Mouse (Mus musculus) embryonic stem cell, embryonic (primary cell): ENCODE data around the gene Fam204a.

ENCODE experiments used
- CTCF ChIA-PET, 4 experiments: fragments of 300-600 bp in 2 of 4; fragments of 350-600 bp in 2 of 4; sonication (Branson Sonifier 250); formaldehyde crosslinking; loops; one replicate each; lab custom pipeline; 2022; ENCODE audit warnings: inconsistent platforms in 2 of 4; lab: Charles Lee
- POLR2A ChIA-PET, 4 experiments: fragments of 300-600 bp in 2 of 4; fragments of 350-600 bp in 2 of 4; sonication (Branson Sonifier 250); formaldehyde crosslinking; loops; one replicate each; lab custom pipeline; 2022; ENCODE audit warnings: antibody characterized with exemption in 4 of 4, inconsistent platforms in 1 of 4; lab: Charles Lee

Fam204a gene

DNA sequence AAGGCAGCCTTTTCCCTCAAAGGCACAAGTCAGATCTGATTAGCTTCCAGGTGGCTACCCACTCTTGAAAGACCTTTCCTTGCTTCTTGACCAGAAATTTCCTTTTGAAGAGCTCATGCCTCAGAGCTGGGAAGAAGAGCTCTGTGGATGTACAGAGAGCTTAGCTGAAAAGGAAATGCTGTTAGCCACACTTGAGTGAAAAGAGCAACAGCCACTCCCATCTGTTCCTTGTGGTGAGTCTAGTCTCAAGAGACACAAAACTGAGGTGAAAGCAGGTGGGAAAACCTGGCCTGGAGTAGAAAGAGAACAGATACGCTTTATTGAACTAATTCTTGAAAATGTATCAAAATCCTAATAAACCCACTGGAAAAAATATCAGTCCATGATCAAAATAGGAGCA lies 43.6 kb downstream of the Fam204a start:
- CTCF ChIA-PET = no interaction called here

DNA sequence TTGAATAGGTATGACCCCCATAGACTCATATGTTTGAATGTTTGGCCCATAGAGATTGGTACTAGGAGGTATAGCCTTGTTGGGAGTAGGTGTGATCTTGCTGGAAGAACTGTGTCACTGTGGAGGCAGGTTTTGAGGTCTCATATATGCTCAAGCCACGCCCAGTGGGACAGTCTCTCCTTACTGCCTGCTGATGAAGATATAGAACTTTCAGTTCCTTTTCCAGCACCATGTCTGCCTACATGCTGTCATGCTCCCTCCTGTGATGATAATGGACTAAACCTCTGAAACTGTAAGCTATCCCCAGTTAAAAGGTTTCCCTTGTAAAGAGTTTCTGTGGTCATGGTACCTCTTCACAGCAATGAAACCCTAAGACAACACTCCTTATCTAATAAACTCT lies 44.3 kb downstream of the Fam204a start:
- POLR2A ChIA-PET = interaction anchor here in 2 of 4 experiments (0.6 to 0.9 kb wide), 3 partner anchors 9 to 588 kb away, joined by 3 to 4 read pairs (median 3); no protein-coding TSS in a partner anchor
- CTCF ChIA-PET = no interaction called here

More for the DNA sequence above, 43.6 kb downstream of the Fam204a start:
- POLR2A ChIA-PET = interaction anchor here in 1 of 4 experiments (0.6 to 0.9 kb wide), 2 partner anchors 10 to 356 kb away, joined by 3 to 4 read pairs; no protein-coding TSS in a partner anchor

GRCm38 (mm10) chr19:60178771-60179563 lies 47.5 kb downstream of the Fam204a start:
- ChIA-PET CTCF (interaction anchor here in 2 of 4 experiments (1.2 kb wide), 2 partner anchors 18 to 131 kb away, joined by 3 to 5 read pairs; no protein-coding TSS in a partner anchor), POLR2A (interaction anchor here in 1 of 4 experiments (1.3 kb wide), 2 partner anchors 12 to 236 kb away, joined by 3 to 4 read pairs; no protein-coding TSS in a partner anchor)

DNA sequence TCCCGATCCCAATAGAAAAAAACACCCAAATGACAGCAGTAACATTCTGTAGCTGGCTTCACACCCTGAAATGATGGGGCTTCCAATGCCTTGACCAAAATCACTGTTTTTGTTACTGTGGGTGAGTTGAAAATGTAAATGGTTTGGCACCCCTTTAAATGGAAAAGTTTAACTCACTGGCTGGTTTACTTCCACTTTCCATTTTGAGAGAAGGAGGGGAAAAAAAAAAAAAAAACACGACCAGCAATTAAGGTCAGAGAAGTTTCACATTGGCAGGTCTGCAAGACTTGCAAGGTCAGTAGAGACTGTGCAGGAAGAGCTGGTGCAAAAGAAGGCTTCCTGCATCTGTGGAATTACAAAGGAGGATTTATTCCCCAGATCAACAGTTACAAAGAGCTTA lies 61.1 kb downstream of the Fam204a start:
- ChIA-PET CTCF (interaction anchor here in 2 of 4 experiments (0.5 to 1.0 kb wide), 2 partner anchors 144 to 711 kb away, joined by 3 to 10 read pairs; no protein-coding TSS in a partner anchor), POLR2A (interaction anchor here in 1 of 4 experiments (0.7 kb wide), 2 partner anchors 38 to 370 kb away, joined by 3 to 4 read pairs; no protein-coding TSS in a partner anchor)

GRCm38 (mm10) chr19:60160611-60161274 lies 65.8 kb downstream of the Fam204a start:
- ChIA-PET CTCF (interaction anchor here (0.5 to 2.5 kb wide), 28 partner anchors 9 to 955 kb away, joined by 3 to 15 read pairs (median 4); no protein-coding TSS in a partner anchor), POLR2A (interaction anchor here in 1 of 4 experiments (1.3 kb wide), 1 partner anchor 707 kb away, joined by 4 read pairs; no protein-coding TSS in a partner anchor)

- ChIA-PET POLR2A (no interaction called here), CTCF (interaction anchor here (0.6 to 2.5 kb wide), 10 partner anchors 9 to 728 kb away, joined by 3 to 20 read pairs (median 4); no protein-coding TSS in a partner anchor)
Observed at GRCm38 (mm10) chr19:60159827-60160226, 66.7 kb downstream of the Fam204a start.

GRCm38 (mm10) chr19:60155266-60155665 lies 71.2 kb downstream of the Fam204a start:
- CTCF ChIA-PET = no interaction called here
- POLR2A ChIA-PET = no interaction called here

DNA sequence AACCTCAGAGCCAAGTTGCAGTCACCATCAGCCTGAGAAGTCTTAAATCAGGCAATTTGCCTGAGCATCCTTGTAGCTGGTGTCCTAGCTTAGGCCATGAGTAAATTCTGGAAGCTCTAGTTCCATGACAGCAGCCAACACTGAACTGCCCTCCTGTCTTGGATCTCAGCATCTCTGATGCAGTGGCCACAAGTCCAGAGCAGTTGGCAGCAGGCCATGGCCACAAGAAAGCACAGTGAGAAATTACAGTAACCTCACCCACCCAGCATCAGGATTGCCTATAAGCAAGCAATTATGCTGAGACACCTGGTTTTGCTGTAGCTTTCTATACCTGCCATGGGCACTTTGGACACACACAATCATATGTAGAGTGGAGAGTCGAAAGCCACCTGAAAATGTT lies 73.4 kb downstream of the Fam204a start:
- CTCF ChIA-PET = no interaction called here
- POLR2A ChIA-PET = interaction anchor here in 1 of 4 experiments (0.6 kb wide), 1 partner anchor 633 kb away, joined by 5 read pairs; no protein-coding TSS in a partner anchor

- CTCF ChIA-PET = interaction anchor here in 3 of 4 experiments (0.7 to 2.0 kb wide), 3 partner anchors 11 to 911 kb away, joined by 3 to 7 read pairs (median 6); no protein-coding TSS in a partner anchor
- POLR2A ChIA-PET = interaction anchor here in 1 of 4 experiments (0.5 kb wide), 2 partner anchors 216 to 705 kb away, joined by 3 read pairs; no protein-coding TSS in a partner anchor
Observed at GRCm38 (mm10) chr19:60150056-60150455, 76.4 kb downstream of the Fam204a start.

- ChIA-PET CTCF (interaction anchor here in 3 of 4 experiments (0.6 to 2.0 kb wide), 4 partner anchors 11 to 494 kb away, joined by 3 to 7 read pairs (median 6); no protein-coding TSS in a partner anchor), POLR2A (interaction anchor here in 1 of 4 experiments (0.5 to 0.8 kb wide), 2 partner anchors 9 to 704 kb away, joined by 3 read pairs; no protein-coding TSS in a partner anchor)
Observed at GRCm38 (mm10) chr19:60149078-60149960, 77.2 kb downstream of the Fam204a start.
